10 mouse cellular contexts compared by ENCODE assay signal in the genomic region with DNA sequence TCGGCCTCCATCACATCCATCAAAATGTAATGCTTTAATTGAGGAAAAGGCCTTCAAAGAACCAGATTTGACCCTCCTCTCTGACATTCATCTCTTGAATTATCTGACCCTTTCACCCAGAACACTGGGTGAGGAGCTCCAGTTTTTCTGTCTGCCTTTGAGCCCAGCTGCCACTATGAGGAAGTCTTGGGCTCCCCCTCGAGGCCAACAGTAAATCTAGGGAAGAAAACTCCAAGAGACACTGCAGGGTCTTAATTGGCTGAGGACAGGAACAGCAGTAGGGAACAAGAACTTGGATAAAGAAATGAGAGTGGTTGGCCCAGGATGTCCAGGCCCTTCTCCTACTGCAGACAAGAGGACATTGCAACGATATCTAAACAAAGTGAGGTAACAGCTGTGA.
DNase-seq lines count a peak whose midpoint lies in the region; ATAC-seq lines count a peak whose summit lies in the region.
"Had no signal": no experiment of that assay in that cellular context is flagged by ENCODE, and none has a peak within 500 bp of the region (broad histone marks: within the 10 kb centered on the region; RNA-seq: fewer than 3 reads in every experiment).

No protein-coding gene starts in this region.

- H3K9me3 ChIP-seq in forebrain, embryonic 11.5 days (ENCODE audit: control insufficient read depth, low read length), result no peaks in the 10 kb centered on the region
- no peaks in the 10 kb centered on the region for H3K9me3 ChIP-seq in forebrain, embryonic 15.5 days
- H3K9me3 ChIP-seq: embryonic facial prominence, embryonic 13.5 days; lung, embryonic 15.5 days had no signal

- H3K27me3 ChIP-seq in forebrain, embryonic 11.5 days (ENCODE audit: control insufficient read depth, insufficient read depth, low read length), result no peaks in the 10 kb centered on the region
- H3K27me3 ChIP-seq in forebrain, embryonic 15.5 days, result no peaks in the 10 kb centered on the region
- H3K27me3 ChIP-seq: embryonic facial prominence, embryonic 13.5 days; lung, embryonic 15.5 days had no signal

- ATAC-seq in forebrain, embryonic 11.5 days (replicated peaks; ENCODE audit: low FRiP score), result no peak
- ATAC-seq in forebrain, embryonic 15.5 days (replicated peaks), result no peak

- no peak overlapping the region for H3K27ac ChIP-seq in forebrain, embryonic 11.5 days (ENCODE audit: low read depth, low read length)
- no peak overlapping the region for H3K27ac ChIP-seq in forebrain, embryonic 15.5 days (replicated peaks)
- H3K27ac ChIP-seq: embryonic facial prominence, embryonic 13.5 days; lung, embryonic 15.5 days had no signal

- intact Hi-C loops in heart, postnatal 14 days (cut with DNase I), result loop anchor here (2.0 kb wide), 1 partner anchor 1356 kb away; no protein-coding TSS in a partner anchor

- H3K4me2 ChIP-seq in forebrain, embryonic 11.5 days (ENCODE audit: low read depth, low read length, severe bottlenecking), result no peak overlapping the region
- H3K4me2 ChIP-seq in forebrain, embryonic 15.5 days (replicated peaks), result no peak overlapping the region
- H3K4me2 ChIP-seq: embryonic facial prominence, embryonic 13.5 days; lung, embryonic 15.5 days had no signal

- H3K9ac ChIP-seq in forebrain, embryonic 11.5 days (ENCODE audit: low read length), result no peak overlapping the region
- H3K9ac ChIP-seq in forebrain, embryonic 15.5 days (replicated peaks), result no peak overlapping the region
- H3K9ac ChIP-seq: embryonic facial prominence, embryonic 13.5 days; lung, embryonic 15.5 days had no signal

- no peaks in the 10 kb centered on the region for H3K36me3 ChIP-seq in forebrain, embryonic 11.5 days (ENCODE audit: control insufficient read depth, insufficient read depth, low read length)
- no peaks in the 10 kb centered on the region for H3K36me3 ChIP-seq in forebrain, embryonic 15.5 days
- H3K36me3 ChIP-seq: embryonic facial prominence, embryonic 13.5 days; lung, embryonic 15.5 days had no signal

- WGBS in forebrain, embryonic 11.5 days, result 35% methylated on average over 3 of the region's 3 CpGs
- WGBS in forebrain, embryonic 15.5 days, result 36% methylated on average over 3 of the region's 3 CpGs

- H3K4me3 ChIP-seq in forebrain, embryonic 11.5 days (ENCODE audit: low read depth, low read length), result no peak overlapping the region
- no peak overlapping the region for H3K4me3 ChIP-seq in forebrain, embryonic 15.5 days
- H3K4me3 ChIP-seq: embryonic facial prominence, embryonic 13.5 days; lung, embryonic 15.5 days had no signal

- peak; percentile 63 for DNase-seq in forebrain, embryonic 11.5 days (ENCODE audit: low spot score)
- DNase-seq in ES-CJ7 (ENCODE audit: low read depth, low spot score), result peak; percentile 23
- peak; percentile 65 to 72 for DNase-seq in cerebellum, postnatal 36 days
- DNase-seq in heart, postnatal 14 days, result peak; percentile 43 to 58
- DNase-seq in left cerebral cortex, adult 9 months (ENCODE audit: low spot score in 2 of 2), result peak; percentile 7 to 73
- DNase-seq in ovary, postnatal 36 days (ENCODE audit: low spot score), result peak; percentile 12
- no peak for DNase-seq in thymus, adult 18-20 months

- no peaks in the 10 kb centered on the region for H3K4me1 ChIP-seq in forebrain, embryonic 11.5 days (replicated peaks; ENCODE audit: control insufficient read depth, insufficient read depth, low read length)
- no peaks in the 10 kb centered on the region for H3K4me1 ChIP-seq in forebrain, embryonic 15.5 days
- H3K4me1 ChIP-seq: embryonic facial prominence, embryonic 13.5 days; lung, embryonic 15.5 days had no signal

Comparison
In these comparisons a context has a peak if more than half of its experiments do, and no peak if none do; other contexts are left out.
1. DNase-seq: peak in forebrain, embryonic 11.5 days (single experiment), ES-CJ7 (single experiment), cerebellum, postnatal 36 days (2 of 2), heart, postnatal 14 days (2 of 2), left cerebral cortex, adult 9 months (2 of 2) and ovary, postnatal 36 days (single experiment); none in thymus, adult 18-20 months (0 of 2).